Mouse (Mus musculus) heart, embryonic 14.5 days (tissue): ENCODE data around the gene Gli2. TPM values are rescaled to one million over a fixed set of nuclear protein-coding genes. Genes with fewer than 3 reads are reported as not detected.

Experiments
- ATAC-seq: fragments of 200-750 bp; cut with Nextera tagmentation; 2 replicates; pipeline ENCODE4 v1.8.0; 2017; ENCODE audit warnings: low read depth, moderate TSS enrichment; ENCODE audit not compliant: insufficient number of reproducible peaks, insufficient read depth, low FRiP score
- H3K27ac ChIP-seq, 2 experiments: fragments of 200-500 bp in 1 of 2; fragments of 300-500 bp in 1 of 2; sonication (generic) in 1 of 2; replicated peaks in 1 of 2; 2 replicates each; pipeline ENCODE4 v1.5.1; 2012 to 2014; ENCODE audit warnings: low read depth in 2 of 2, low read length in 2 of 2, control low read depth in 1 of 2, mild to moderate bottlenecking in 1 of 2, mixed read lengths in 1 of 2; ENCODE audit not compliant: control insufficient read depth in 1 of 2, insufficient read depth in 1 of 2
- H3K27me3 ChIP-seq: fragments of 300-500 bp; sonication (generic); 2 replicates; pipeline ENCODE4 v1.6.1; 2014; ENCODE audit warnings: mild to moderate bottlenecking, low read length, control low read depth; ENCODE audit not compliant: control insufficient read depth, insufficient read depth
- H3K36me3 ChIP-seq: fragments of 300-500 bp; sonication (generic); 2 replicates; pipeline ENCODE4 v1.6.1; 2014; ENCODE audit warnings: mild to moderate bottlenecking, control low read depth, low read length, mixed read lengths; ENCODE audit not compliant: control insufficient read depth, insufficient read depth
- H3K4me1 ChIP-seq, 2 experiments: fragments of 200-500 bp in 1 of 2; fragments of 300-500 bp in 1 of 2; sonication (generic) in 1 of 2; 2 replicates each; pipeline ENCODE4 v1.6.1; 2012 to 2014; ENCODE audit warnings: low read length in 2 of 2, control low read depth in 1 of 2, mixed read lengths in 1 of 2; ENCODE audit not compliant: control insufficient read depth in 2 of 2, insufficient read depth in 2 of 2
- H3K4me2 ChIP-seq: fragments of 300-500 bp; sonication (generic); 2 replicates; pipeline ENCODE4 v1.6.1; 2014; ENCODE audit warnings: mild to moderate bottlenecking, low read length
- H3K4me3 ChIP-seq, 2 experiments: fragments of 200-500 bp in 1 of 2; fragments of 300-500 bp in 1 of 2; sonication (generic) in 1 of 2; 2 replicates each; pipeline ENCODE4 v1.5.1; 2012 to 2014; ENCODE audit warnings: low read length in 2 of 2, mild to moderate bottlenecking in 2 of 2, control low read depth in 1 of 2, low read depth in 1 of 2, moderate library complexity in 1 of 2; ENCODE audit not compliant: control insufficient read depth in 1 of 2, insufficient read depth in 1 of 2
- H3K9ac ChIP-seq: fragments of 300-500 bp; sonication (generic); 2 replicates; pipeline ENCODE4 v1.6.1; 2014; ENCODE audit warnings: mild to moderate bottlenecking, low read length
- H3K9me3 ChIP-seq: fragments of 300-500 bp; sonication (generic); 2 replicates; pipeline ENCODE4 v1.6.1; 2016; ENCODE audit warnings: low read length, control low read depth; ENCODE audit not compliant: control insufficient read depth
- WGBS: fragments of 180-500 bp; shearing (Covaris S2); extraction: QIAGEN DNeasy Blood & Tissue Kit; methylation state at CpG from one replicate; pipeline ENCODE4 v1.1.7; 2014; 5-methylcytosine and 5-hydroxymethylcytosine counted together
- polyA plus RNA-seq: library from polyadenylated mRNA; unstranded; fragments of >200 nt; fragmentation: Nextera tagmentation; extraction: Ambion mirVana; gene quantifications from 2 replicates; pipeline ENCODE4 v1.2.1, GENCODE M21; 2014

Gene Gli2
- polyA plus RNA-seq, 1 experiment from 2014 or later, result 3.9 TPM

DNA sequence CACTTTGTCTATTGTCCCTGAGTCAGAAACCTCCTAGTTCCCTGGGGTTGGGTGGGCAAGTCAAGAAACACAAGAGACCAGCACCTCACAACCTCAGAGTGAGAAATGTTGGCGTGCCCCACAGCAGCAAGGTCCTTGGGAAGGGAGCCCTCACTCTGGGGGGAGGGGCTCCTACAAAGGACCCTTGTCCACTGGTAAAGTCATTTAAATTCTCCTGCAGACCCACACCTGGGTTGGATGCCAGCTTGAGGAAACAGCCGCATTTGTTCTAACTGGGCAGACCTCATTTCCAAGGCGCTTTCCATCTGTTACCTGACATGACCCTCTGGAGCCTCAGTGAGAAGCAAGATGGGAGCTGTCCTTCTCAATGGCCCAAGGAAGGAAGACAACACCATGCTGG lies 144.4 kb downstream of the Gli2 start:
- no peak overlapping the region for H3K4me3 ChIP-seq
- WGBS, result 94% methylated on average over 3 of the region's 3 CpGs
- no peak overlapping the region for H3K4me2 ChIP-seq
- no peak overlapping the region for H3K27ac ChIP-seq
- H3K9ac ChIP-seq, result no peak overlapping the region
- H3K9me3 ChIP-seq, result no peaks in the 10 kb centered on the region
- ATAC-seq, result no peak
- H3K36me3 ChIP-seq, result no peaks in the 10 kb centered on the region
- H3K4me1 ChIP-seq, result peaks cover 5 to 13% of the 10 kb centered on the region in 2 experiments
- H3K27me3 ChIP-seq, result no peaks in the 10 kb centered on the region

DNA sequence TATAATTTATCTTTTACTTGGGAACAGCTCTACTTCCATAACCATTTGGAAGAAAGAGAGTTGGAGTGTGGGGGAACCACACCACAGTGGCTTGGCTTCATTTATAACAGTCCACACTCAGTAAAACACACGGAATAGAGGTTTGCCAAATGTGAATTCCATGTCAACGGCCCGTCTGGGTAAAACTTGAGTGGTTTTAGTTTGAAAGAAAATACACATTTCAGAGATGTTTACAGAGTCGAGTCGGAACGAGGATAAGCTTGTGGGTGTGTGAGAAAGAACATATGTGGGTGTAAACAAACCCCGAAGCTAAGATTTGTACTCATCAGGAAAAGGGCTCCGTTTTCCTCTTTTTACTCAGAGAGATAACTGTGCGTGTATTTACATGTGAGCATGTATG lies 145.8 kb downstream of the Gli2 start:
- no peak for ATAC-seq
- Histone ChIP-seq H3K36me3 (no peaks in the 10 kb centered on the region), H3K9me3 (no peaks in the 10 kb centered on the region), H3K9ac (no peak overlapping the region), H3K4me1 (peaks cover 5 to 13% of the 10 kb centered on the region in 2 experiments), H3K4me3 (no peak overlapping the region), H3K27ac (no peak overlapping the region), H3K27me3 (no peaks in the 10 kb centered on the region), H3K4me2 (no peak overlapping the region)
- WGBS, result 82% methylated on average over 9 of the region's 9 CpGs

DNA sequence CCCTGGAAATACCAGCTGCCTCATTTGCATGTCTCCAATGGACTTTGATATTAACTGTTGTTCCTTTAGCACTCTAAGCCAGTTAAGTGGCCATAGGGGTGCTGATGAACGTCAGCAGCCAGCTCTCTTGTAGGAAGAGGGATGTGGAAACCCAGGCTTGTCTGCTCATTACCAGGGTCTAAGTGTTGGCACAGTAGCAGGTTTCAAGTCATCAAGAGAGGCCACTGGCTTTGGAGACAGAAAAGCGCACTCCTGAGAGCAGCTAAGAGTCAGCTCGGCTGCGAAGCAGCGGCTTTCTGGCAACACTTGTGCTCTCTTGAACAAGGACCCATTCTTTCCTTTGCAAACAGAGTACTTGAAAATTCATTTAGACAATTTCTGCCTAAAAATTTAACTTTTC lies 148.1 kb downstream of the Gli2 start:
- no peak for ATAC-seq
- Histone ChIP-seq H3K4me2 (no peak overlapping the region), H3K9me3 (no peaks in the 10 kb centered on the region), H3K27me3 (no peaks in the 10 kb centered on the region), H3K27ac (peak overlapping the region; percentile 4 to 48; a peak in 2 of 4 replicates), H3K4me3 (no peak overlapping the region), H3K4me1 (peaks cover 5 to 17% of the 10 kb centered on the region in 2 experiments), H3K36me3 (no peaks in the 10 kb centered on the region), H3K9ac (no peak overlapping the region)
- 34% methylated on average over 5 of the region's 5 CpGs for WGBS

DNA sequence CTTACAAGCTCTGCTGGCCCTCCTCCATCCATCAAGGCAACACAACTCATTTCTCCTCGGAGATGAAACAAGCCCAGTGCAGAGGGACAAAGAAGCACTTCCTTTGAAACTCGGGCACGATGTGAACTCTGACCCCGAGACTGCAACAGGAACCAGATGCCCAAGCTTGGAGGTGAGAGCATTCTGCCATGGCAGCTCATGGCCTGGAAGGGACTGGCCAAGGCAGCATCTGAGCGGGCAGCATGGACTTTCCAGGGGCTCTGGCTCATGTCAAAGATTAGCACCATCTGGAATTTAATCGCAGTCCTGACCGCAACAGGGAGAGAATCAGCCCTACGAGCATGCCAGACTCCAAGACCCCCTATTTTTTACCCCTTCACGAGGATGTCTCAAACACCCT lies 148.5 kb downstream of the Gli2 start:
- Histone ChIP-seq H3K9me3 (no peaks in the 10 kb centered on the region), H3K4me3 (no peak overlapping the region), H3K27ac (peak overlapping the region; percentile 4 to 48; a peak in 3 of 4 replicates), H3K27me3 (no peaks in the 10 kb centered on the region), H3K4me2 (no peak overlapping the region), H3K4me1 (peaks cover 5 to 17% of the 10 kb centered on the region in 2 experiments), H3K36me3 (no peaks in the 10 kb centered on the region), H3K9ac (no peak overlapping the region)
- WGBS, result 11% methylated on average over 9 of the region's 9 CpGs
- ATAC-seq, result no peak

DNA sequence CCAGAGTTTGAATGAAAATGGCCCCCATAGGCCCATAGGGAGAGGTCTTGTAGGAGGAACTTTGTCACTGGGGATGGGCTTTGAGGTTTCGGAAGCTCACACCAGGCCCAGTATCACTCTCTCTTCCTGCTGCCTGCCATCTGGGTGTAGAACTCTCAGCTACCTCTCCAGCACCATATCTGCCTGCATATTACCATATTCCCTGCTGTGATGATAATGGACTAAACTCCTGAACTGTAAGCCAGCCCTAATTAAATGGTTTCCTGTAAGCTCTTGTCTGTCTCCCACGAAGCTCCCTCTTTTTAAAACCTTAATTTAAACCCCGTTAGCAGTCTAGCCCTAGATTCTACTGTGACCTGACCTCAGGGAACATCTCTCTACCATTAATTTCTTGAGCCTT lies 149.0 kb downstream of the Gli2 start:
- Histone ChIP-seq H3K4me3 (no peak overlapping the region), H3K27ac (peak overlapping the region in 1 of 2 experiments; percentile 48; a peak in 1 of 4 replicates), H3K4me1 (peaks cover 5 to 17% of the 10 kb centered on the region in 2 experiments), H3K9me3 (no peaks in the 10 kb centered on the region), H3K27me3 (no peaks in the 10 kb centered on the region), H3K36me3 (no peaks in the 10 kb centered on the region), H3K4me2 (no peak overlapping the region), H3K9ac (no peak overlapping the region)
- WGBS, result 71% methylated on average over 3 of the region's 3 CpGs
- no peak for ATAC-seq

DNA sequence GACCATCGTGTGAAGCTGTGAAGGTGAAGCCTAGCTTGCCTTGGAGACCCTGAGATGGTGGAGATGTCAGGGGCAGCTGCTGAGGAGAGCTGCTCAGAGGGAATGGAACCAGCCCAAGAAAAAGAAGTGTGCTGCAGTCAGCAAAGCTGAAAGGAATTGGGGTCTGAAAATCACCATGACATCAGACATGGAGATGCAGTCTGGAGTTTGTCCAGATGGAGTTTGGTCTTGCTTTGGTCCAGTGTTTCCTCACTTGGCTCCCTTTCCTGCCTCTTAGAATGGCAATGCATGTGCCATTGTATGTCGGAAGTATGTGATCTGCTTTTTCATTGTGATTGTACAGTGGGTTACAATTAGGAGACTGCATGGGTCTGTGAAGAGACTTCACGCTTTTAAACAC lies 149.7 kb downstream of the Gli2 start:
- Histone ChIP-seq H3K27ac (no peak overlapping the region), H3K4me2 (no peak overlapping the region), H3K4me3 (no peak overlapping the region), H3K9me3 (no peaks in the 10 kb centered on the region), H3K36me3 (no peaks in the 10 kb centered on the region), H3K27me3 (no peaks in the 10 kb centered on the region), H3K9ac (no peak overlapping the region), H3K4me1 (peaks cover 5 to 17% of the 10 kb centered on the region in 2 experiments)
- ATAC-seq, result no peak
- 91% methylated on average over 3 of the region's 3 CpGs for WGBS

DNA sequence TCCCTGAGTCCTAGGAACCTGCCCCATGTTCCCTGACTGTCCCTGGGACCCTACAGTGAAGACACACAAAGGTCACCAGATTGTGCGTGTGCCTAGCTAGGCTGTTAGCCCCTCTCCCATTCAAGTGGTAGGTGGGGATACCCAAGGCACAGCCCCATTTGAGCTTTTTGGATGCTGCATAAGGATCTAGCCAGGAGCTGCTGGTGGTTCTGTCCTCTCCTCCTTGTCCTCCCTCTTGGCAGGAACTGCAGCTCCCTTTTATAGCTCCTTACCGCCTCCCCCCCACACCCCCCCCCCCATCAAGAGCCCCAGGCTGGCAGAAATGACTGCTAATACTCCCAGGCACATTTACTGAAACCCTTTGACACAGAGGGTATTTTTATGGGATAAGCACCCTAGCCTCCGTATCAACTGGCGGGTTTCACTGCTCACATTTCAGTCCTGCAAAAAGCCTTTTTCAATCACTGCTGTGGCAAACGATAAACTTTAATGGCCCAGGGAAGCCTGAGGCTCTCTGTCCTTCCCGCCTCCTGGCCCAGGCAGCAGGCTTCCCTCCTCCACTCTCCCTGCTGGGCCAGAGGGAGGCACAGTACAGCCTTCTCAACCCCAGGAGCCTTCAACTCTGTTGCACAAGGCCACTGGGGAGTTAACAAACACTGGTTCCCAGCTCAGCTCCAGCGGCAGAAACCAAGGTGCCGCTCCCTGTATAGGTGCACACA lies 151.4 kb downstream of the Gli2 start:
- no peaks in the 10 kb centered on the region for H3K9me3 ChIP-seq
- no peak overlapping the region for H3K9ac ChIP-seq
- no peaks in the 10 kb centered on the region for H3K36me3 ChIP-seq
- H3K27me3 ChIP-seq, result no peaks in the 10 kb centered on the region
- no peak for ATAC-seq
- peaks cover 5 to 17% of the 10 kb centered on the region in 2 experiments for H3K4me1 ChIP-seq
- 52% methylated on average over 7 of the region's 8 CpGs for WGBS
- no peak overlapping the region for H3K4me3 ChIP-seq
- H3K27ac ChIP-seq, result no peak overlapping the region
- H3K4me2 ChIP-seq, result no peak overlapping the region

DNA sequence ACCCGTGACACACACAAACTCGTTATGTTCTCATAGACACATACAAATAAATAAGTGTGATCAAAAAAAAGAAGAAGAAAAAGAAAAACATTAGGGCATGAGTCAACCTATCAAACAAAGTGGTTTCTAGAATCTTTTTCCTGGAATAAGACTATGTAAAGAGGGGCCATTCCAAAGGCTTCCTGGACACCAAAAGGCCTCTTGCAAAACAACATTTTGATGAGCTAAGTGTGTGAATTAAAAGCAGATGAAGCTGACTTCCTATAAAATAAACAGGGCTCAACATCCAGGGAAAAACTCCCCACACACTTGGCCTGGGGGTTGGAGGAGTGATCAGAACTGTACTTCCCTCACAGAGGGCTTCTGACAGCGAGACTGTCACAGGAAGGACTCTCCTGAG lies 155.1 kb downstream of the Gli2 start:
- H3K9me3 ChIP-seq, result no peaks in the 10 kb centered on the region
- H3K36me3 ChIP-seq, result no peaks in the 10 kb centered on the region
- H3K4me3 ChIP-seq, result no peak overlapping the region
- H3K4me2 ChIP-seq, result no peak overlapping the region
- no peaks in the 10 kb centered on the region for H3K27me3 ChIP-seq
- 0 out of 4 replicates have a peak, but pooled peaks cover 0 to 3% of the 10 kb centered on the region in 2 experiments for H3K4me1 ChIP-seq
- no peak overlapping the region for H3K9ac ChIP-seq
- WGBS, result 90% methylated on average over 3 of the region's 3 CpGs
- no peak for ATAC-seq
- H3K27ac ChIP-seq, result no peak overlapping the region
